17 mouse cellular contexts compared by ENCODE assay signal in the genomic region with DNA sequence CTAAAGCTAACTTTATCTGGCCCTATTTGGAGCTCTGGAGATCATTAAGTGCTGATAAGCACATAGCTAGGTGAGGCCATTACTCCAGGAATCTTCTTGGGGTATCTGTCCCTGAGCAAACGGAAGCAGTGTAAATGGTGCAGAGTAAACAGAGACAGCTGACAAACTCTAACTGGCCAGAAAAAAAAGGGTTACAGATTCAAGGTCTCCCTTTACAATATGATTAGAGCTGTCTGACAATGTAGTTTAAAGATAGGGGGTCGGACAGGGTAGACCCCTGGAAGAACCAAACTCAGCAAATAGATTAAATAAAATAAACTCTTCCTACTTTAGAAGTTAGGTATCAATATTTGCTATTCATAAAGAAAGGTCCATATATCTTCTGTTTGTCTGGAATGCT.
"Had no signal": no experiment of that assay in that cellular context is flagged by ENCODE, and none has a peak within 500 bp of the region (broad histone marks: within the 10 kb centered on the region; RNA-seq: fewer than 3 reads in every experiment).

No protein-coding gene starts in this region.

- H3K9me3 ChIP-seq: liver, embryonic 13.5 days; lung, embryonic 15.5 days; midbrain, embryonic 13.5 days; midbrain, embryonic 15.5 days; neural tube, embryonic 12.5 days had no signal

- DNase-seq: liver, embryonic 13.5 days; liver, postnatal 0 days; lung, adult 2 months; lung, postnatal 14 days; lung, postnatal 36 days; right cerebral cortex, postnatal 14 days; thymus, adult 18-20 months; thymus, postnatal 14 days; thymus, postnatal 36 days had no signal

- H3K4me1 ChIP-seq: liver, embryonic 13.5 days; lung, embryonic 15.5 days; midbrain, embryonic 13.5 days; midbrain, embryonic 15.5 days; neural tube, embryonic 12.5 days had no signal

- H3K9ac ChIP-seq: liver, embryonic 13.5 days; liver, postnatal 0 days; lung, embryonic 15.5 days; midbrain, embryonic 13.5 days; midbrain, embryonic 15.5 days; neural tube, embryonic 12.5 days had no signal

- H3K4me2 ChIP-seq: liver, embryonic 13.5 days; lung, embryonic 15.5 days; midbrain, embryonic 11.5 days; midbrain, embryonic 13.5 days; midbrain, embryonic 15.5 days; neural tube, embryonic 12.5 days had no signal

- H3K36me3 ChIP-seq: liver, embryonic 13.5 days; lung, embryonic 15.5 days; midbrain, embryonic 13.5 days; midbrain, embryonic 15.5 days; neural tube, embryonic 12.5 days had no signal

- H3K27me3 ChIP-seq: neural tube, embryonic 12.5 days had no signal

- H3K4me3 ChIP-seq: liver, embryonic 13.5 days; lung, embryonic 15.5 days; megakaryocyte, embryonic 14.5 days; midbrain, embryonic 13.5 days; midbrain, embryonic 15.5 days; neural tube, embryonic 12.5 days had no signal

- ATAC-seq: lung, postnatal 0 days; midbrain, embryonic 13.5 days; midbrain, embryonic 15.5 days had no signal

- H3K27ac ChIP-seq: liver, embryonic 13.5 days; lung, embryonic 15.5 days; macrophage; midbrain, embryonic 13.5 days; midbrain, embryonic 15.5 days; neural tube, embryonic 12.5 days had no signal
